Mouse (Mus musculus) kidney, postnatal 25 days (tissue): ENCODE data around the gene Id3.

ENCODE experiments used
- DNase-seq, 2 experiments: peaks; one replicate each; pipeline ENCODE4 v3.0.0; 2021; ENCODE audit warnings: mixed read lengths in 2 of 2

The Id3 gene

DNA sequence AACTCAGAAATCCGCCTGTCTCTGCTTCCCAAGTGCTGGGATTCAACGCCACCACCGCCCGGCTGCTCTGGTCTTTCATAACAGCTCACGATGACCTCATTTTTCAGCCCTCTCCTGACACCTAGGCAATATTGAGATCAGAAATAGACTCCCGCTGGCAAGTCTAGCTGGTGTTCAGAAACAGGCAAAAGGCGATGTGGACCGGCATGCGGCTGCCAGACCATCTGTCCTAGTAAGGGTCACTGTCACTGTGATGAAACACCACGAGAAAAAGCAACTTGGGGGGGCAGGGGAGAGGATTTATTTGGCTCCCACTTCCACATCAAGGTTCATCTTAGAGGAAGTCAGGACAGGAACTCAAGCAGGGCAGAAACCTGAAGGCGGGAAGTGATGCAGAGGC is 17.8 kb upstream of the Id3 start:
- no peak for DNase-seq

DNA sequence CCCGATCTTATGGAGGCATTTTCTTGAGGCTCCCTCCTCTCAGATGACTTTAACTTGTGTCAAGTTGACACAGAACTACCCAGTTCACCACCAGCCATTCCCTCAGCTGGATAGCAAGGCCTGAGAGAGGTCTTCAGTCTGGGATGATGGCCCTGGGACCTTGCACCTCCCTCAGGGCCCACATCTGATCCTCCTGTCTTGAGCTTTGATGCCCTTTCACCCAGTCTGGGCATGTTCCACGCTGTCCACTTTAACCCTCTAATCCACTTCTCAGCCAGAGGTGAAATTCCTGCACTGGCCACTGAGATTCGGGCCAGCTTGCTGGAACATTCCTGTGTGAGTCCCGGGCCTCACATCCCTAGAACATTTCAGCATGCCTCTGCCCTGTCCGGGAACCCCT is 17.3 kb upstream of the Id3 start:
- DNase-seq, result peak; percentile 23 to 62

DNA sequence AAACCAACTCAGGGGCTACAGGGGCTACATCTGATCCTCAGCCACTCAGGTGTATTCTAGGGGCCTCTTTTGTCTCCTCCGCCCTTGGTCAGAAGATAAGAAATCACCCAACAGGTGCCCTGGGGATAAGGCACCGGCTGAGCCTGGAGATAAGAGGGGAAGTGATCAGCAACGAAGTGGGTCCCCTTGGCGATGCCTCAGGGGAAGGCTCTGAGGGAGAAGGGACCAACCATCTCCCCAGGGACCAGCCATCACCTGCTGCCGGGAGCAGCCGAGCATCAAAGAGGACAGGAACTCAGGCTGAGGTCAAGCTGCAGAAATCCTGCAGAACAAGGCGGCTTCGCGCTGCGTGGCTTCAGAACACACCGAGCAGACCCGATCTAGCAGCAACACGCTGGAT is 15.6 kb upstream of the Id3 start:
- DNase-seq, result peak in 1 of 2 experiments; percentile 38

DNA sequence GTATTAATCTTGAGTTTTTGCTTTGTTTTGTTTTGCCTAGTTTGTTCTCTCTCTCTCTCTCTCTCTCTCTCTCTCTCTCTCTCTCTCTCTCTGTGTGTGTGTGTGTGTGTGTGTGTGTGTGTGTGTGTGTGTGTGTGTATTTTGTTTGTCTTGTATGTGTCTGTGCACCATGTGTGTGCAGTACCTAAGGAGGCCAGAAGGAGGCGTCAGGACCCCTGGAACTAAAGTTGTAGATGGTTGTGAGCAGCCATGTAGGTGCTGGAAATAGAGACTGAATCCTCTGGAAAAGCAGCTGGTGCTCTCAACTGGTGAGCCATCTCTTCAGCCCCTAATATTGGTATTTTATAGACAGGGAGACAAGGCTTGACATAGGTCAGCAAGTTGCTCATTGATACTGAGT is 13.5 kb upstream of the Id3 start:
- DNase-seq, result no peak

DNA sequence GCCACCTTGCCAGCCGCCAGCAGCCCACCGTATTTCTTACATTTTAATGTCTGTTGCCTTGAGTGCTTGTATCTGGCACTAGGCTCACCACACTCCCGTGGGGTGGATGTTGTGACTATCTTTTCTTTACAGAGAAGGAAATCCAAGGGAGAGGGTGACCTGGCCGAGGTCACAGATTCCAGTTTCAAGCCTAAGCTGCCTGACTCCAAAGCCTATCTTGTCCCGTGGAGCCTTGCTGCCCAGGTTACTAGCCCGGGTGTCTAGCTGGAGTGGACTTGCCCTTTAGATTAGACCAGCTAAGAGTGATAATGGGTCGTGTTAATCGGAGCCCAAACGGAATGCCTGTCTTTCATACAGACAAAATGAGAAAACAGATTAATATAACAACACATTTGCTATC is 9.5 kb upstream of the Id3 start:
- DNase-seq, result no peak

DNA sequence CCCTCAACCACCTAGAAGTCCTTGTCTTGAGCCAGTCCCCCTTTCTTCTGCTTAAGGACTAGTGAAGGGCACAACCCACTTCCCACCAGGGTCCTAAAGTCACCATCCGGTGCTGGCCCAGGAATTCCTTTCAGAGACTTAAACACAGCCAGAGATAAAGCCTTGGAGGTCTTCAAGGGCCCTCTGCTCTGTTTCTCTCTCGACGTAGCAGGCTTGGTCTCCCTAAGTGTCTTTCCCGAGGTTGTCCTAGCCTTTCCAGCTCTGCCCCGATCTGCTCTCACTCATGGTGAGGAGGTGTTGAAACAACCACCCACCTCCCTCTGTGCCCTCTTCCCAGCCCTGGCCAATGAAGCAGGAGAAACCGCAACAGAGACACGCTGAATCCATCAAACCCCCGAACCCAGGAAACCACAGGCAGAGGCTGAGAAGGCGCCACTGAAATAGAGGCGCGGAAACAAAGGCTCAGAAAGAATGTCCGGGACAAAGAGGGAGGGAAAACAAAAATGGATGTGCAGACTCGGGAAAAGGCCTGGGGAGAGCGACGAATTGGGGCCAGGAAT is 8.8 kb upstream of the Id3 start:
- DNase-seq, result peak in 1 of 2 experiments; percentile 45

DNA sequence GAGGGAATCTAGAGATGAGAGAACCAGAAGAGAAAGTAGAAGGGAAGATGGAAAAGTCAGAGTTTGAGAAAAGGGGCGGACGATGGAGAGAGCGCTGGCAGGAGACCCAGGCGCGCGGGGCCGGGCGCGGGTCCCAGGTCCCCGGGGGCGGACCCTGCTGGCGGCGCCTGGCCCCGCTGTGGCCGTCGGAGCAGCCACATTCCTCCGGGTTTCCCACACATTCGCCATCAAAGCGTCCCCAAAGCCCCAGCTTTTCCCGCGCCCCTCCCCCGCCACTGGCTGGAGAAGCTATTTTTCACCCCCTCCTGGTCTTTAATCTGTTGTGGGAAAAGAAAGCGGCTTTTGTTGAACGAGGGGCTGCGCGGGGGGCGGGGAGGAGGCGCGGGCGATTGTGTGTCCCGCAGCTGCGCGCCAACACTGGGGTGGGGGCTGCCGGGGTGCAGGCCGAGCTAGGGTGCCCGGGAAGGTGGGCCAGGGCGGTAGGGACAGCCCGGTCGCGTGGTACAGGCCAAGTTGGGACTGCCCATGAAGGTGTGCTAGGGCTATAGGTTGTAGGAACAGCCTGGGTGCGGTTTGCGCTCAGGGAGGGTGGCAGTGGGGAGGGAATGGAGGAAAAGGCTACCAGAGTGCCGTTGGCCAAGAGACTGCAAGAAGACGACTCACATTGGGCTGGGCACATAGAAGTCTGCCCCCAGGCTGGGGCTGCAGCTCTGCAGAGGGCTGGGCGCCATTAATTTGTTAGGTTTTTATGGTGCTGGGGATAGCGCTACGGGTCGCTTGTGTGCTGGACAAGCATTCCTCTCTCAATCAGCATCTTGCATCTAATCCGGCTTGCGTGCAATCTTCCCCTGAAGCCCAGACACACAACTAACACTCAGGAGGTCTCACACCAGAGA is 8.1 kb upstream of the Id3 start:
- DNase-seq, result peak; percentile 56 to 72

DNA sequence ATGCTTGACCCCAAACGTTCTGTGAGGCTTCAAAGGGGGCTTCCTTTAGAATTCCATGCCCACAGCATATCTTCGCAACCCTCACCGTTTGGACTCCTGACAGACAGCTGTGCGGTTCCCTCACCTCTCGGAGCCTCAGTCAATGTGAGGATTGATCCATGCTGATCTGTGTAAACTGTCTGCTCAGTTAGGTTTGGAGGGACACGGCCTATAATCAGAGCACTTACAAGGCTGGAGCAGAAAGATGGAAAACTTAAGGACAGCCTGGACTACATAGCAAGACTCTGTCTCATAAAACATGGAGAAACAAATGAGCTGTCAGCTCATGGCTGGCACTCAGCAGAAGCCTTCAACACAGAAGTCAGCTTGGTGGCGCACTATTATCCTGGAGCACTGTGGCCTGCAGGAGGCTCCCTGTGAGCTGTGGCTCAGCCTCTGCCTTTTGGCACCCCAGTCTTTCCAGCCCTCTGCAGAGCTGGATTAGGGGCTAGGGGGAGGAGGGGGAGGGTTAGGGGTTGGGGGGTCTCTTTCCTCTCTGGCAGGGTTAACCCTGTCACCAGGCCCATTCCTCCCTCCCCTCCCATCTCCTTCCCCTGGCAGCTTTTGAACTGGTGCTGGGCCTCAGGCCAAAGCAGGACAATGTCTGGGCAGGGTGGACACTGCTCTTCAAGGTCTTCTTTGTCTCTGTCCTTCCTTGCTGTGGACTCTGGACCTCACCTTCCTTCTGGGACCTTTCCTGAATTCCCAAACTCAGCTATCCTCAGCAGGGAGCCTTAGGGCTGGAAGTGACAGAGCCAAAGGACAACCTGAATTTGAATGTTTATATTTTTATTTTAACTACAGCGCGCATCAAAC is 7.2 kb upstream of the Id3 start:
- peak; percentile 57 to 80 for DNase-seq

DNA sequence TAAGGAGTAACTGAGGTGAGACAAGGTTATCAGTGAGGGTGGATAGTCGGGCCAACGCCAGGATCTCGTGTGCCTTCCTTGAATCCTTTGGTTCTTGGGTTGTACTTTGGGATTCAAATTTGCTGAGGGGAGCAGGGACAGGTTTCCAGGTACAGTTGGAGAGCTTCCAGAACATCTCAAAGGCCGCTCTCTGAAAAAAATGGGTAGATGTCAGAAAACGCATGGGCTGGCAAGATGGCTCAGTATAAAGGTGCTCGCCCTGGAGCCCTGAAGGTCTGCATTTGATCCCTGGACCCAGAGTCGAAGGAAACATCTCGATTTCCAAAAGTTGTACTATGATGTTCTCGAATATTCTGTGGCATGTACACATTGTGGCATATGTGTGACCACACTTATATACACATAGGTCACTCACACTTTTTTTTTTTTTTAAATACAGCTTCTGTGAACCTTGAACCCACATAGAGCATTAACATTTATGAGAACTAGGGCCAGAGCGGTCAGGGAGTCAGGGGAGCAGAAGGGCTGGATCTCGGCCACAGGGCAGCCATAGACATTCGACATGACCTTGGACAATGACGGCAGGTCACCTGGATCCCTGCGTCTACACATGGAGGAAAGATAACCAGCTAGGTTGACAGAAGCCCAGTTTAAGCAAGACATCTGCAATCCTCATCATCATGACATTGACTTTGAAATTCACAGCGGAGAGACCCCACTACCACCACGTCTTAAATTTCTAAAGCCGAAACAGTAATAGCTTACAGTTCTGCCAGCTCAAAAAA is 3.8 kb upstream of the Id3 start:
- peak; percentile 46 to 73 for DNase-seq

DNA sequence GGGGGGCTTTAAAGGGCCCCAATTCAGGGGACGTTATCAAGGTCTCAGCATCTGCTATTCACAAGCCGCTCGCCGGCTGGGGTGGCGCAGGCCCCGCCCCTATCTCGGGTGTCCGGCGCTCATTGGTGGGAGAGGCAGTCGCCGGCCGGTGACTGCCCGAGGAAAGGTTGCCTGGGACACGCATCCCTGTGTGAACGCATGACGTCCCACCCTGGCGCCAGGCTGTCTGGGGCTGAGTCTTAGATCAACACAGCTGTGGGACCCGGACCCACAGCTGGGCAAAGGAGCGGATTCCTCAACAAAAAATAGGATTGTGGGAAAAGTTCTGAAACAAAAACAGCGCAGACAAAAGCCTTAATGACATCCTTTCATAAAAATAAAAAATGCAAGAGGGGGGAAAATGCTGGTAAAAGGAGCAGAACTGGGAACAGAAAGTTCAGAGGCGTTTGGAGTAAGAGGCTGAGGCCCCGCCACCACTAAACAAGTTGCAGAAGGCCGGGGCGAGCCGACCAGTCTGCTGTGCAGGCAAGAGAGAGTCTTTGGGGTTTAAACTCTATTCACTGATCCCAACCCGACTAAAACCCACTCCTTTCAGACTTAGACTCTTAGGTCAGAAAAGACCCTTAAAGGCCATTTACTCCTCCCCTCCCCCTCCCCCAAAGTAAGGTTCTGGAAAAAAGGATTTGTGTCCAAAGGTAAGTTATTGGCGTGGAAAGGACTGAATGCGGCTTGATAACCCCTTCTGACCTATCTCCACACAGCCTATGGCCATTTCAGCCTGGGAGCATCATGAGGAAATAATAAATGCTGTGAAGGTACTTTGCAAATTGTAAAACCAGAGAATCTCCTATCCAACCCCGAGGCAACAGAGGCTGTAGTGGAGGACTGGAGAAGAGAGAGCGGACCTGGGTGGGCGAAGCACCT is 2.7 kb upstream of the Id3 start:
- peak; percentile 96 to 99 for DNase-seq

DNA sequence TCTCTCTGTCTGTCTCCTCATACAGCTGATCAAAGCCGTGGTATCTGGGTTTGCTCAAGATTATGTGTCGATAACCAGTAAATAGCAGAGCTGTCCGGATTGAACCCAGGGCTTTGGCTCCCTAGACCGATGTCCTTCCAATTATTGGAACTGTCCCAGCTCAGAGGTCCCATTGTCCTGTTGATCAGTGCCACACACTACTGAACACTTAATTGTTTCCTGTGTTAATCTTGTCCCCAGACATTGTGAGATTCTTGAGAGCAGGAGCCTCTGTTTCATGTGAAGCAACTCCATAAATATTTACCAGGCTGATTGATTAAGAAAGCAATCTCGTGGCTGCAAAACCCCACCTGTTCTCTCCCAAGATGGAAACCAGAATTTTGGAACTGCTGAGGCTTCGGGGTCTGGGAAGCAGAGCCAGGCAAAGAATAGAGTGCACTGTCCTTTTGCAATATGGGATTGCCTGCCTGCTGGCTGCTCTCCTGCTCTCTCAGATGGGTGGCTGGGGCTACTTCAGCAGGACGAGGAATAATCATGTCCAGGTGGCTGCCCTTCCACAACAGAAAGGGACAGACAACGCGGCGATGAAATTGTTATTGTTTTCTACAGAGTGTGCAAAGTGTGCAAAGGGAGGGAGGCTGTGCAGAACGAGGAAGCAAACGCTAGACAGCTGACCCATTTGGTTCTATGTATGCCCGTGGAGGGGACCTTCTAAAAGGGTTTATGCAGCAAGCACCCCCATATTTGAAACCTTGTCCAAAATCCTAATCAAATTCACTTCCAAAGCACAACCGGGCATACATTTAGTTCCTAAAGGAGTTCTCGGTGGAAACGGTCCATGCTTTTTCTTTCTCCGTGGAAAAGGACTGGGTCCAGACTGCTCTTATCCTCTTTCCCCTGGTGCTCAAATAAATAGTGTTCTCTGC is 767 bp upstream of the Id3 start:
- DNase-seq, result peak; percentile 20 to 41

DNA sequence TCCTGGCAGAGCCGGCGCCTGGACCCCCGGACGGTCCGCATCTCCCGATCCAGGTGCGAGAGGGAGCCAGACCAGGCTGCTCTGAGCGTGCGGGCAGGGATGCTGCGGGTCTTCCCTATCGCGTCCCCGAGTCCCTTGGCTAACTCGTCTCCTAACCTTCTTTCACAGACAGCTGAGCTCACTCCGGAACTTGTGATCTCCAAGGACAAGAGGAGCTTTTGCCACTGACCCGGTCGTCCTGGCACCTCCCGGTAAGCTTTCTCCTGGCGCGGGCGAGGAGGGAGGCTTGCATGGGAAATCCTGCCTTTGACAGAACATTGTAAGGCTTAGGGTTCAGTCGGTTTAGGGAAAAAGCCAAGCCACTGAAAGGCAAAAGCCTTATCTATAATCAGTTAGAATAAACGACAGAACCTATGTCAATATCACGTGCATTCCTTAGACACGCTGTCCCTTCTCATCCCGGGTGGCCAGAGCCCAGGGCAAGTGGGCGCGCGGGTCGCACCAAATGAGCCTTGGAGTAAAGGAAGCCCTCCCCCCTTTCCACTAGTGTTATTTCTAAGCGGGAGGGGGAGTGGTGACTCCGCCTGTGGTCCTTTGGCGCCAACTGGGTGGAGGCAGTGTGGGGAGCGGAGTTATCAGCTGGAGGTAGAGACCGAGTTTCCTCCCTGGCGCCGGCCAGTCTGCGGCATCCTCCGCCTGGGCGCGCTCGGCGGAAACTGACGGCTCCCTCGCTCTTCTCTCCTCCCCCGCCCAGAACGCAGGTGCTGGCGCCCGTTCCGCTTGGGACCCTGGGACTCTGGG is 1.0 kb downstream of the Id3 start:
- peak; percentile 83 to 93 for DNase-seq

DNA sequence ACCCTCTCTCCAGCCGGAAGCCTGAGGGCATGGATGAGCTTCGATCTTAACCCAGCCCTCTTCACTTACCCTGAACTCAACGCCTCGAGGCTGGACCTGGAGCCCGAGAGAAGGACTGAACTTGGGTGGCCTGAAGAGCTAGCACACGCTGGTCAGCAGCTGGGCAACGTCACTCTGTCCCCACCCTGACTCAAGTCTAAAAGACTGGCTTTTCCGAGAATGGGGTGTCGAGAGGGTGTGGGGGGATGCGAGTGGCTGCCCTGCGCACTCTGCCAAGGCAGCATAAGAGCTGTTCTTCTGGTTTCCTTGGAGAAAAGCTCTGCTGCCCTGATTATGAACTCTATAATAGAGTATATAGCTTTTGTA is 1.6 kb downstream of the Id3 start:
- no peak for DNase-seq

DNA sequence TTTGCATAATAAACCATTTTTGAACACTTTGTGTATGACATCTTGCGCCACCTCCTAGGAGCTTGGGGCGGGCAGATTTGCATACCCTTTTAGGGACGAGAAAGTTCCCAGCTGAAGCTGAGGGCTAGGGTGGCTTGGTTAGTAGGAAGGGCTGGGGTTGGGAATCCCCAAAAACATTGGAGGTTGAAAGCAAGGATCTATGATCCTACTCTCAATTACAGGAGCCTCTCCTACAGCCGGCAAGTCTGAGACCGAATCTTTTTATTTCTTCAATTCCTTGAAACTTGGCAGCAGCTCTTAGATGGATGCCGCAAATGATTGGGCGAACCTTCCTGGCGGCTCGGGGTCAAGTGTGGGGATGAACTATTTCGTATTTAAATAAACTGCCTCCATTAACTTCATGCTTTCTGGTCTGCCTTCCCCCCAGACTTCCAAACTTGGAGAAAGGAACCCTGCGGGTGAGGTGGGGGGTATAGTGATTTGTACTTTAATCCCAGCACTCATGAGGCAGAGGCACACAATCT is 2.1 kb downstream of the Id3 start:
- DNase-seq, result no peak

DNA sequence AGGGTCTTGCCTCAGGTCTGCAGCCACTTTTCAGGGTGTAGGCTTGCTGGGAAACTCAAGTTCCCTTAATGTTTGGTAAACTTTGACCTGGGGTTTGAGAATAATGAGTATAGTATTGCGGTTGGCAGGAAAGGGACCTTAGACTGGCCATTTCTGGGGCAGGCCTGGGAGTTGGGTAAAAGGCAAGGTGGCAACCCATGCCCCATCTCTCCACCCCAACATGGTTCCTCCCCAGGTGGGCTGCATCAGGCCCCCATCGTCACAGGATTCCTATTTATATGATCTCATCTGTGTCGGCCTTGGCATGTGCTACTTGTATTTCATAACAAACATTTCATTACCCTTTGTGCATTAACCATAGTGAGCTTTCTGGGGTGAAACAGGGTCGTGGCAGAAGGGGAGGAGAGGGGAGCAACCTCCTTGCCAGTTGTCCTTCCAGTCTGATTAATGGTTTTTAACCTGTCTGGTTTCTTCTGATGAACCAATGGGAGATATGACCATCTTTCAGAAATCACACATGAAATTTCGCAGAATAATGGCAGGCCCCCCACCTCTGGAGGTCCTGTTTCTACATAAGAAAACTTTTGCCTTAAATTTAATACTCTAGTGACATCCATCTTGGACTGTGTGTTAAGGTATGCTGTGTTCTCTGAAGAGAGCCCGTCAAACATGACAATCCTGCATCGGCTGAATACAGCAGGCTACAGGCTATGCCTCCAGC is 2.9 kb downstream of the Id3 start:
- DNase-seq, result peak in 1 of 2 experiments; percentile 40

DNA sequence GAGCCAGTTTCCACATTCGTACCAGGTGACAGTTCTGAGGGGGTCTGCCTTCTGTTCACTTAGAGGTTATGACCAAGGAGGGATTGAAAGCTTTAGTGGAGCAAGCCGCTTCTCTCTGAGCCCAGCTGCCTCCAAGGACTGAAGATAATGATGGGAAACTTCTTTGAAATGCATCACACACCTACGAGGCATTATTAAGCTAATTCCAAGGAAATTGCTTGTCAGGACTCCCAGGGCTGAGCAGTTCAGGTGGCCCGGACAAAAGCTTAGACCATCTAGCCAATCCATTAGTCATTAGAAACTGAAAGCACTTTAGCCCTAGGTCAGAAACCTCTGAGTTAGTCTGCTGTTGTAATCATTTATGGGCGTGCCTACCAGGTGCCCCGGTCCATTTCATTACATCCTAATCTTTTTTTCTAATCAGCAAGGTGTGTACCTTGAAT is 3.4 kb downstream of the Id3 start:
- DNase-seq, result peak; percentile 27 to 71

DNA sequence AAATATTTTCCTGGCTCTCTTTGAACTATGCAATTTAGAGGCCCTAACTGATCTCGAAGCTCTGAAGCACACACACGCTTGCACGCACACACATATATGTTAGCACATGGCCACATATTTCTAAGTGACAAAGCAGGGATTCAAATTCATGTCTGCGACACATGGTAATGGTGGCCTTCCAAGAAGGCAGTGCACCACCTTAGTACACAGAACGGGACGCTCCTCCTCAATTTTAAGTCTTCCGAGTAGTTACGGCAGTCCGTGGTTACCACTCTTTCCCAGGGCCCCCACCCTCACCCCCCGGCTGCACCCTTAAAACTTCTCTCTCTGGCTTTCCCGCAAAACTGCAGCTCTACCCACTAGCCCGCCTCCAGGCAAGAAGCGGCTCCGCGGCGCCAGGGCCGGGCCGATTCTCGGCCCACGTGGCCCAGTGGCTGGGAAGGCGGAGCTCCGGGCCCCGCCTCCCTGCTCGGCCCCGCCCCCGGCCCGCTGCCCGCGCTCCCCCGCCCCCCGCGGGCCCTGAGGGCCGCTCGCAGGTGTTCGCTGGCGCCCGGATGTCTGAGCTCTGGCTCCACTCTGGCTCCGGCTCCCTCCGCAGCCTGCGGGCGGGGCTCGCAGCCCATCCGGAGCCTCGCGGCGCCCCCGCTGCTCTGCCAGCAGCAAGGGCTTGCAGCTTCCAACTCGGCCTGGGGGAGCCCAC is 4.3 kb downstream of the Id3 start:
- DNase-seq, result peak; percentile 86 to 96
